Mouse (Mus musculus) midbrain, embryonic 10.5 days (tissue): ENCODE results near the gene Hnrnpa3. TPM values are rescaled to one million over a fixed set of nuclear protein-coding genes. Genes with fewer than 3 reads are reported as not detected.
"Not testable (repeated sequence)": the region's sequence is repeated elsewhere in the genome, so short reads cannot be mapped to it uniquely, and the experiment has no call there.

ENCODE experiments used
- DNase-seq: peaks from one replicate; pipeline ENCODE4 v3.0.0-alpha.2; 2017; ENCODE audit warnings: low spot score
- H3K27ac ChIP-seq: fragments of 300-500 bp; sonication (generic); replicated peaks from 2 replicates; pipeline ENCODE4 v1.5.1; 2016; ENCODE audit warnings: mild to moderate bottlenecking
- H3K27me3 ChIP-seq: fragments of 300-500 bp; sonication (generic); 2 replicates; pipeline ENCODE4 v1.6.1; 2016; ENCODE audit warnings: low read depth, mild to moderate bottlenecking; ENCODE audit not compliant: poor library complexity, severe bottlenecking
- H3K36me3 ChIP-seq: fragments of 300-500 bp; sonication (generic); 2 replicates; pipeline ENCODE4 v1.6.1; 2016; ENCODE audit warnings: mild to moderate bottlenecking, moderate library complexity
- H3K4me1 ChIP-seq: fragments of 300-500 bp; sonication (generic); 2 replicates; pipeline ENCODE4 v1.6.1; 2016
- H3K4me3 ChIP-seq: fragments of 300-500 bp; sonication (generic); 2 replicates; pipeline ENCODE4 v1.5.1; 2016; ENCODE audit warnings: mild to moderate bottlenecking, moderate library complexity
- H3K9me3 ChIP-seq: fragments of 300-500 bp; sonication (generic); replicated peaks from 2 replicates; pipeline ENCODE4 v1.6.1; 2016; ENCODE audit warnings: mild to moderate bottlenecking
- WGBS: fragments of 180-500 bp; shearing (Covaris S2); methylation state at CpG from one replicate; pipeline ENCODE4 v1.1.7; 2016; 5-methylcytosine and 5-hydroxymethylcytosine counted together
- polyA plus RNA-seq: library from polyadenylated mRNA; unstranded; fragments of >200 nt; fragmentation: Nextera tagmentation; extraction: Ambion mirVana; gene quantifications from 2 replicates; pipeline ENCODE4 v1.2.1, GENCODE M21; 2016

Hnrnpa3 gene
- polyA plus RNA-seq, 1 experiment from 2014 or later: 337 TPM

GRCm38 (mm10) chr2:75642312-75642711 is 16.7 kb upstream of the Hnrnpa3 start:
- 94% methylated on average over 4 of the region's 4 CpGs for WGBS
- not testable (repeated sequence) for H3K36me3 ChIP-seq, H3K27ac ChIP-seq

GRCm38 (mm10) chr2:75642795-75643550 is 16.1 kb upstream of the Hnrnpa3 start:
- no peak overlapping the region for H3K27ac ChIP-seq
- H3K36me3 ChIP-seq: no peaks in the 10 kb centered on the region; the same call in 1 of the 2 replicates
- DNase-seq: no peak
- 87% methylated on average over 8 of the region's 8 CpGs for WGBS
- H3K9me3 ChIP-seq: peaks cover 7% of the 10 kb centered on the region; the same call in 1 of the 2 replicates
- no peaks in the 10 kb centered on the region for H3K4me1 ChIP-seq
- no peaks in the 10 kb centered on the region for H3K27me3 ChIP-seq
- H3K4me3 ChIP-seq: no peak overlapping the region

More at GRCm38 (mm10) chr2:75642312-75642711, 16.7 kb upstream of the Hnrnpa3 start:
- H3K9me3 ChIP-seq, H3K4me1 ChIP-seq, H3K27me3 ChIP-seq, DNase-seq, H3K4me3 ChIP-seq: not testable (repeated sequence)

- Histone ChIP-seq H3K9me3 (peaks cover 7% of the 10 kb centered on the region; the same call in 1 of the 2 replicates), H3K27ac (no peak overlapping the region), H3K27me3 (no peaks in the 10 kb centered on the region), H3K4me1 (no peaks in the 10 kb centered on the region), H3K4me3 (no peak overlapping the region), H3K36me3 (no peaks in the 10 kb centered on the region; the same call in 1 of the 2 replicates)
- no peak for DNase-seq
- 82% methylated on average over 6 of the region's 6 CpGs for WGBS
Measured at GRCm38 (mm10) chr2:75643950-75644349, 15.1 kb upstream of the Hnrnpa3 start.

GRCm38 (mm10) chr2:75645251-75645650 is 13.8 kb upstream of the Hnrnpa3 start:
- whole genome bisulfite sequencing: 93% methylated on average over 12 of the region's 12 CpGs
- H3K4me1 ChIP-seq: no peaks in the 10 kb centered on the region
- H3K4me3 ChIP-seq: no peak overlapping the region

GRCm38 (mm10) chr2:75650437-75650836 is 8.6 kb upstream of the Hnrnpa3 start:
- peaks cover 2% of the 10 kb centered on the region; the same call in 1 of the 2 replicates for H3K9me3 ChIP-seq
- H3K27me3 ChIP-seq: no peaks in the 10 kb centered on the region
- no peaks in the 10 kb centered on the region for H3K4me1 ChIP-seq
- no peak for DNase-seq
- H3K36me3 ChIP-seq: 0 out of 2 replicates have a peak, but pooled peaks cover 4% of the 10 kb centered on the region
- no peak overlapping the region for H3K27ac ChIP-seq
- H3K4me3 ChIP-seq: no peak overlapping the region
- WGBS: 87% methylated on average over 1 of the region's 1 CpGs

More at GRCm38 (mm10) chr2:75645251-75645650, 13.8 kb upstream of the Hnrnpa3 start:
- no peak for DNase-seq
- no peaks in the 10 kb centered on the region for H3K27me3 ChIP-seq
- peaks cover 7% of the 10 kb centered on the region; the same call in 1 of the 2 replicates for H3K9me3 ChIP-seq
- no peaks in the 10 kb centered on the region; the same call in 1 of the 2 replicates for H3K36me3 ChIP-seq
- no peak overlapping the region for H3K27ac ChIP-seq

- Histone ChIP-seq H3K27me3 (no peaks in the 10 kb centered on the region), H3K36me3 (0 out of 2 replicates have a peak, but pooled peaks cover 4% of the 10 kb centered on the region), H3K4me3 (no peak overlapping the region), H3K27ac (no peak overlapping the region), H3K4me1 (peaks cover 11% of the 10 kb centered on the region), H3K9me3 (no peaks in the 10 kb centered on the region)
- no peak for DNase-seq
Measured at GRCm38 (mm10) chr2:75653150-75653549, 5.9 kb upstream of the Hnrnpa3 start.

GRCm38 (mm10) chr2:75654679-75655078 is 4.4 kb upstream of the Hnrnpa3 start:
- DNase-seq: no peak
- 88% methylated on average over 1 of the region's 1 CpGs for WGBS

GRCm38 (mm10) chr2:75656924-75657323 is 2.1 kb upstream of the Hnrnpa3 start:
- DNase-seq: no peak
- peak overlapping the region; percentile 100 for H3K27ac ChIP-seq
- H3K27me3 ChIP-seq: no peaks in the 10 kb centered on the region
- peaks cover 21% of the 10 kb centered on the region for H3K4me1 ChIP-seq
- no peaks in the 10 kb centered on the region for H3K9me3 ChIP-seq
- peaks cover 12% of the 10 kb centered on the region for H3K36me3 ChIP-seq
- WGBS: 95% methylated on average over 5 of the region's 5 CpGs
- H3K4me3 ChIP-seq: no peak overlapping the region

More at GRCm38 (mm10) chr2:75654679-75655078, 4.4 kb upstream of the Hnrnpa3 start:
- Histone ChIP-seq H3K9me3 (no peaks in the 10 kb centered on the region), H3K4me1 (peaks cover 11% of the 10 kb centered on the region), H3K36me3 (0 out of 2 replicates have a peak, but pooled peaks cover 4% of the 10 kb centered on the region), H3K4me3 (no peak overlapping the region), H3K27ac (no peak overlapping the region), H3K27me3 (no peaks in the 10 kb centered on the region)

GRCm38 (mm10) chr2:75657907-75658691 is 962 bp upstream of the Hnrnpa3 start:
- peak; percentile 68 for DNase-seq
- Histone ChIP-seq H3K27me3 (no peaks in the 10 kb centered on the region), H3K27ac (peak overlapping the region; percentile 100), H3K36me3 (peaks cover 24% of the 10 kb centered on the region), H3K9me3 (no peaks in the 10 kb centered on the region), H3K4me1 (peaks cover 21% of the 10 kb centered on the region), H3K4me3 (peak overlapping the region; percentile 98)
- WGBS: 4% methylated on average over 18 of the region's 18 CpGs

GRCm38 (mm10) chr2:75659629-75659960 is 534 bp downstream of the Hnrnpa3 start:
- Histone ChIP-seq H3K27ac (peak overlapping the region; percentile 100), H3K4me1 (peaks cover 21% of the 10 kb centered on the region), H3K27me3 (no peaks in the 10 kb centered on the region), H3K4me3 (peak overlapping the region; percentile 98), H3K36me3 (peaks cover 39% of the 10 kb centered on the region), H3K9me3 (no peaks in the 10 kb centered on the region)
- peak; percentile 91 for DNase-seq
- 0% methylated on average over 47 of the region's 47 CpGs for WGBS

GRCm38 (mm10) chr2:75660255-75660948 is 1.3 kb downstream of the Hnrnpa3 start:
- no peaks in the 10 kb centered on the region for H3K9me3 ChIP-seq
- H3K4me1 ChIP-seq: peaks cover 21% of the 10 kb centered on the region
- peak overlapping the region; percentile 98 for H3K4me3 ChIP-seq
- 5% methylated on average over 15 of the region's 15 CpGs for WGBS
- H3K27ac ChIP-seq: peak overlapping the region; percentile 100
- no peaks in the 10 kb centered on the region for H3K27me3 ChIP-seq
- no peak for DNase-seq
- peaks cover 46% of the 10 kb centered on the region for H3K36me3 ChIP-seq

- DNase-seq: no peak
- H3K4me3 ChIP-seq: peak overlapping the region; percentile 98
- H3K9me3 ChIP-seq: no peaks in the 10 kb centered on the region
- 49% methylated on average over 2 of the region's 2 CpGs for WGBS
- peaks cover 47% of the 10 kb centered on the region for H3K36me3 ChIP-seq
- no peaks in the 10 kb centered on the region for H3K27me3 ChIP-seq
- peaks cover 21% of the 10 kb centered on the region for H3K4me1 ChIP-seq
- H3K27ac ChIP-seq: peak overlapping the region; percentile 100; the same call in 1 of the 2 replicates
Measured at GRCm38 (mm10) chr2:75661106-75661505, 2.0 kb downstream of the Hnrnpa3 start.
